Mouse (Mus musculus) cerebellum, adult 18-20 months (tissue): Measurements from ENCODE around the gene Dst.

ENCODE experiments used
- DNase-seq, 2 experiments: peaks; one replicate each; pipeline ENCODE4 v3.0.0; 2021

Dst gene

DNA sequence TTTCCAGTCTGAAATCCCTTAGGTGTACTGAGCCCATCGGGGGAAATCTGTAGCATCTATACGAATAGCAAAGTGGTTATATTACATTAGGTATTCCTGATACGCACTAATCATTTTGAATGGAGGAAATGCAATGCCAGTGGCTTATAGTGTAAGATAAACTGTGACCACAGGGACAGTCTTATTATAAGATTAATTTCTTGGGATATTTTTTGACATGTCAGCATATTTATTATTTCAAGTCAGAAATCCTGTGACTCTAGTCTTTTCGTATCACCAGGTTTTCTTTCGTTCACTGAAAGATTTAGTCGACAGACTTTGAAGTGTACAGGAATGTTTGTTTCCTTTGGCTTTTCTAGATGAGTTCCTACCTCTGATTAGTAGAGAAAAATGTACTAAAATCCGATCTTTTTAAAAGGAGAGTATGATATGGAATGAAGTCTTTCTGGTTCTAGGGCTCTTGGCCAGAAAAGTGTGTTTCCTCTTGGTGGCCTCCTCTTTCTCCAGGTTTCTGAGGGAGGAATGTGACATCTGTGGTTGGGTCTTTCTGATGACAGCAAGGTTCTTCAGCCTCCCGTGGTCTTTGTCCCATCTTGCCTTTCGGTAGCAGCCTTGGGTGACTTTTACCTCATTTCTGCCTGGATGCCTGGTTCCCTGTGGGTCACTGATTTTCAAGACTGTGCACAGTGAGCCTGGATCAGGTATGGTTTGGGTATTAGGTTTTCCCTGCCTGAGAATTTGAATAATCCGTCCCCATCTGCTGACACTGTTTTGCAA lies 161.7 kb downstream of the Dst start:
- no peak for DNase-seq

- DNase-seq = no peak
These were observed 162.4 kb downstream of the Dst start for GRCm38 (mm10) chr1:34070474-34070873.

- DNase-seq = no peak
These were observed 163.1 kb downstream of the Dst start for GRCm38 (mm10) chr1:34070991-34071639.

DNA sequence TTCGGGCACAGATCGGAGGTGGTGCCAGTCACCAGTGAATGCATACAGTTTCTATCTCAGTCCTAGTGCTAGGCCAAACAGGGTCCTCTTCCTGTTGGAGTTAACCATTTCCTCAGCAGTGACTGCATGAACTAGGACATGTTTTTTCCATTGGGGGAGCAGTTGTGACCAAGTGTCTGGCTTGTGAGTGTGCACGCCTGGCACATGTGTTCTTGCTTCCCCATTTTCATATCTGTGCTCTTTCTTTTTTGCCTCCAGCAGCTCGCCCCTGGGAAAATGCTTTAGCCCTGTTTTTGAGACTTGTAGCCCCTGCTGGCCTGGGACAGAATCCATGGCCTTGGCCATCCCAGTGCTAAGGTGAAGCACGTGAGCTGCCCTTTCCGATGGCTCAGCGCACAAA lies 164.2 kb downstream of the Dst start:
- DNase-seq = no peak

DNA sequence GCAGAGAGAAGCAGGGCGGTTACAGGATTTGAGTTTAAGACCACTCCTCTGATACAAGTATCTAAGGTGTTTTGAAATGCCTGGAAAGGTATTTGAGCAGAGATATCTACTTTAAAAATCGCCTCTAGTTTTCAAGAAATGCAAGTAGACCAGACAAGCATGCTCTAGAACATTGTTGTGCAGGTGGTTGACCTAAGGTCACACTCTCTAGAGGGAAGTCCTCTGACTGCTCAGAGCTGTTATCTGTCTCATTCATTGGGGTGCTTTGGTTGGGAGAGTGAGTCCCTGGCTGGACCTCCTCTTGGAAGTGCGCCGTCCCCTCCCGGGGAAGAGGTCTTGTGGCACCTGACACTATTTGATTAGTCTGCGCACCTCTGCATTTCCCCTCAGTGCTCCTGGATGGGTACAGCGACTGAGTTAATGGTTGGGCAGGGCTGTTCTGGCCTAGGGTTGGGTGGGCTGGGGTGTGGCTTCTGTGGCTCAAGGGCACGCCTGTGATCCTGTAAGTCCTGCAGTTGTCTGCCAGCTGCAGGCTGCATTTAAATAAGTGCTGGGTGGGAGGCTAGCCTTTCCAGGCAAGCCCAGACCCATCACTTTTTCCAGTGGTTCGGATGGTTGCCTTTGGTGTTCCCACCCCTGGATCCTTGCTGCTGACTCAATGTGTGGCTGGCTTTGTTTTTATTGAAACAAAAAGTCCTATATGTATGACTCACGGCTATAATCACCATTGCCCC lies 165.6 kb downstream of the Dst start:
- DNase-seq = no peak

DNA sequence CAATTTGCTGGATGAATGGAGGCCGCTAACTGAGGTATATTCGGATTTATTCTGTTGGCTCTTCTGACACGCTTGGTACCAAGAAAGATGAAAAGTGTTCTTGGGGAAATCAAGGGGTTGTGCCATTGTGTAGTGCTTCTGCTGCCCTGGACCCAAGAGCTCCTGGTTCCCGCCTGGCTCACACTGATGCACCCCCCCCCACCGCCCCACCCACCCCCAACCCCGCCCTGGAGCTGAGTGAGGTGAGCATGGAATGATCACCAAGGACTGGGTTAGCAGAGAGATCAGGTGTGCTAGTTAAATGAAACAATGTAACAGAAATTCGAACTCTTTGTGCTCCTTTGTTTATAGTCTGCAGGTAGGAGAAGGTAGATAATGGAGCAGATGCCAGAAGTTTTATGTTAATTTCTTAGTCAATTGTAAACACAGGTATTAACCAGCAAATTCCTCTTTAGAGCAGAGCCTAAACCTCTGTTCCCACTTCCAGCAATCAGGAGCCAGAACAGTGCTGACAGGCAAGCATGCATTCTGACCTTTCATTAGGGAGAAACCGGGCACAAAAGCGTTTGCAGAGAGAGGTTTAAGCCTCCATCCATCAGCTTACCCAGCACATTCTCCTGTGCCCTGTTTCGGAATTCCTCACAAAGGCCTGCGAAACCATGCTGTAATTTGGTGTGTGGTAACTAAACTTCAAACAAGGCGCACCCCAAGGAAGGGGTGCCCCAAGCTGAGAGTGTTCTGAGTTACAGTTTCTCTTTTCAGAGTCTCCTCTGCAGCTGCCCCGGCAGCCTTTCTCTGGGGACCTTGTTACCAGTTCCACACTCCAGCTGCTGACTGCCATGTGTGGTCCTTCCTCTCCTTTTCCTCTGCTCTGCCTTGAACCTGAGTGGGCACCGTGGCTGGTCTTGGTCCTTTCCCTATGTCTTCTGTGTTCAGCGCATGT lies 166.5 kb downstream of the Dst start:
- DNase-seq = no peak

- no peak for DNase-seq
These were observed 168.8 kb downstream of the Dst start for GRCm38 (mm10) chr1:34076701-34077421.

GRCm38 (mm10) chr1:34077422-34077790 lies 169.4 kb downstream of the Dst start:
- DNase-seq = no peak

GRCm38 (mm10) chr1:34077941-34078340 lies 169.9 kb downstream of the Dst start:
- no peak for DNase-seq

DNA sequence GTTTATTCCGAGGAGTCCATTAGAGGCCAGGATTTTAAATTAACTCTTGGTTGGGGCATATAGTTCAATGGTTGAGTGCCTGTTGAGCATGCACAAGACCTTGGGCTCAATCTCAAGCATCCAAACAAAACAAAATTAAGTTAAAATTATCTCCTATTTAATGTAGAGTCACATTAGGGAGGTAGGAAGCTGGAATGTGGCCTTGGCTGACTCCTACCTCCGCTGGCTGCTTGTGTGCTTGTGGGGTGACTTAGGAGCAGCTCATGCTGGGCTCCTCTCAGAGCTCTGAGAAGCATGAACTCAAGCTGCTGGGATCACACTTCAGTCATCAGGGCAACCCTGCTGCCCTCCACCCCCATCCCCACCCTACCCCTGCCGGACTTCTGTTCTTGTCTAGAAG lies 181.0 kb downstream of the Dst start:
- no peak for DNase-seq

DNA sequence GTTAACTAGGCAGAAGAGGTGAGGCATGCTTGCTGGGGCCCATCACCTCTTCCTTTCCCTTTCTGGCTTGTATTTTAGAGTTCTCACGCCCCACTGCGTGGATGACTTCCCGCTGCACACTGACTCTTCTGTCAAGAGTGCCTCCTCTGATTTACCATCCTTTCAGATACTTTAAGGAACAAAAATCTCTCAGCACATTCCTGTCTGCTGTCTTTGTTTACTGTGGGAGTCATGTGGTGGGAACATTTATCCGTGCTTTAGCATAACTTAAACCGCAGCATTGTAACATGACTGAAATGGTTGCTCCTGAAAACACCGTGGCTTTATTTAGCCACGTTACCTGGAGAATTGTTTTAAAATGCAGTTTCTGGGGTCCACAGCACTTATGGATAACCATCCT lies 182.7 kb downstream of the Dst start:
- DNase-seq = no peak

GRCm38 (mm10) chr1:34093652-34094051 lies 185.6 kb downstream of the Dst start:
- no peak for DNase-seq

- DNase-seq = peak; percentile 54 to 56
These were observed 186.3 kb downstream of the Dst start for GRCm38 (mm10) chr1:34094301-34094700.

- DNase-seq = no peak
These were observed 187.1 kb downstream of the Dst start for GRCm38 (mm10) chr1:34095173-34095572.

DNA sequence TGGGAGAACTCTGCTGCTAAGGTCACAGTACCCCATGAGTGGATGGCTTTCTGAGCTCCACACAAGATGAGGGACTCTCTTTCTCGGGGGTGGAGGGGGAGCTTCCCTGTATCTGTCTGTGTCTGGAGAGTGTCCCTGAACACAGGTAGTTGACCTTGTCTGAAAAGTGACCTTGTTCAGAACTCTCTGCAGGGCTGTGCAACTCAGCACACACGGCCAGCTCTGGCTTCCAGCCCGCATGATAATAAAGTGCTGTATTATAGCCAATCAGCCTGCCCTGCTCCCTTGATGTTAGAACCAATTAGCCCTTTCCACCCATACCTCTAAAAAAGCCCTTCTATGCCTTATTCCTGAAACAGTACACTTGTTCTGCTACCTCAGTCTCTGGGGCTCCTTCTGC lies 188.9 kb downstream of the Dst start:
- DNase-seq = peak in 1 of 2 experiments; percentile 38

DNA sequence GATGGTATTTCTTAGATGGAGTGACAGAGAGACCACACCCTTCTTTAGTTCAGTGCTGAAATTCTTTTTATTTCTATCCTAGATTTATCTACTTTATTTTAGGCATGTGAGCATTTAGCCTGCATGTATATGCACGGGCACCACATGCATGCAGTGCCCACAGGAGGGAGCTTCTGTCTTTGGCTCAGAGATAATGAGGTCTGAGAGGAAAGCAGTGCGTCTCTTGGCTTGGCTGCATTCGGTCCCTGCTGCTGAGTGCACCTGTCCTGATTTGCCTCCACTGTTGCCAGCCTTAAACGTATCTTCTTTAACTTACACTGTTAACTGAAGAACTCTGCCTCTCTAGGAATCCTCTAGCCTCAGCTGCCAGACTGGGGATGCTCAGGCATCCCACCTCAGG lies 189.6 kb downstream of the Dst start:
- peak; percentile 79 to 92 for DNase-seq

DNA sequence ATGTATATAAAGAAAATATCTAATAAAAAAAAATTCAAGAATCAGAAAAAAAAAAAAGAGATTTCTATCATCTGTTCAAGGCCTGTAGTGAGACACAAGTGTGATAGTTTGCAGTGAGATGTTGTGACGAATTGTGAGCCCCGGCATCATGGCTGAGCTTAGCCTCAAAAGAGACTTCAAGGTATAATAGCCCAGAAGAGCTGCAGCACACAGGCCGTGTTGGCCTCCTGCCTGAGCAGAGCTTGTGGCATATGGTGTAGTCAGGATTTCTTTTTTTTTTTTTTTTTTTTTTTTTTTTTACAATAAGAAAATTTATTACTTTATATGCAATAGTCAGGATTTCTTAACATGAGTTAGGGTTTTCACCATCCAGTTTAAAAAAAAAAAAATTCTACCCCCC lies 191.4 kb downstream of the Dst start:
- peak; percentile 65 to 72 for DNase-seq

- DNase-seq = no peak
These were observed 192.4 kb downstream of the Dst start for GRCm38 (mm10) chr1:34100385-34100784.

DNA sequence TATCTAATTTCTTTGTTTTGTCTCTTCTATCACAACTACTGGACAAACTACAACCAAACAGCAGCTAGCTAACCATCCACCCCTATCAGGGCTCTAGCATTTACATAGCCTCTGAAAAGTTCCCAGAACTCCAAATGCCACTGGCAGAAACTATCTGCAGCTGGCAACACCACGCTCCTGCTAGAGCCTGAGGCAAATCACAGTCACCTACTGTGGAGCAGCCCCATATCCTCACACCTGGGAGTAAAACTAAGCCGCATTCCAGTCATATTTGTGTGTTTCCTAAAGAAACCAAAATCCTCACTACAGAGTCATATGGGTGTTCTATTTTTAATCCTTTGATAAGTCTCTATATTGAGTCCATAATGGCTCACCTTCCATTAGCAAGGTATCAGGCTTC lies 194.6 kb downstream of the Dst start:
- no peak for DNase-seq

DNA sequence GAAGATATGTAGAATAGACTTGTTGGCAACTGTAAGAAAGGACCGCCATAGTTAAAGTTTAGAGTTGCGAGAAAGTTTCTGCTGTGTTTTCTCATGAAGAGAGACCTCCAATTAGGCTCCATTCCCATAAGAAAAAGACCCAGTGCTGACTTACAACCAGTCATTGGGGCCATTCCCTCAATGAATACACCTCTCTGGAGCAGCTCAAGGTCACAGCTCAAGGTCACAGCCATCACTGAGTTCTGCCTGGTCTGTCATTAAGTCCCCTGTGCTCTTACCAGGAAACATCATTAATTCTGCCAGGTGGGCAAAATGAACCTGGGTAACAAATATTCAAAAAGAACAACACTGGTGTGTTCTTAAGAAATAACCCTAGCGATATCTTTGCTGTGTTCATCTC lies 195.2 kb downstream of the Dst start:
- DNase-seq = no peak

- no peak for DNase-seq
These were observed 195.7 kb downstream of the Dst start for GRCm38 (mm10) chr1:34103713-34104172.

DNA sequence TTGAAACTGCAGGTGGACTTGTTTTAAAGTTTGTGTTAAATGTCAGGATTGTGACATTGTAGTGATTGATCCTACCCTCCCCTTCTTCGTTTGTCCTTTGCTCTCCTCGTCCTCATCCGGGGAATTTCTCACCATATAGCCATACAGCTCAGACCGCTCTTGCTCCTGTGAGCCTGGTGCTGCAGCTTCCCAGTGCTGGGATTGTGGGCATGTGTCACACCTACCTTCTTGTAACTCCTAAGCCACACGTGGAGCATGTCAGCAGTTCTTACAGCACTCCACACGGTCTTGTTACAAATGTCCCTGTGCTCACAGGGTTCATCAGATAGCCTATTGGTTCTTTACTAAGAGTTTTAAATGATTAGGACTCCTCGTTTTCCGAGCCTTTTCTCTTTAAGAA lies 196.8 kb downstream of the Dst start:
- no peak for DNase-seq
